Mouse (Mus musculus): ENCODE results near the gene Mmadhc.

GRCm38 (mm10) chr2:50295562-50295961 is 1.0 kb downstream of the Mmadhc start:
- no peak for TF ChIP-seq CTCF (IDR thresholded peaks at IDR 0.05; ENCODE audit: extremely low read depth, insufficient read depth, low read length)
- no peak for TF ChIP-seq POLR2A (IDR thresholded peaks at IDR 0.05; ENCODE audit: extremely low read depth, insufficient read depth, low read length)

Data from cortical plate, adult 2 months (tissue).